Mouse (Mus musculus) liver, embryonic 14.5 days (tissue): ENCODE measurements around the gene Zc3hav1.
A peak's percentile ranks its signal among the peaks of the same experiment; 100 is the strongest.

Experiments used
- CTCF ChIP-seq: IDR thresholded peaks from 2 replicates; pipeline ENCODE4 v1.5.1; 2016; ENCODE audit warnings: antibody characterized with exemption, low read depth, control low read depth
- EP300 ChIP-seq: IDR thresholded peaks from 2 replicates; pipeline ENCODE4 v1.6.1; 2016; ENCODE audit warnings: antibody characterized with exemption, low read depth

DNA sequence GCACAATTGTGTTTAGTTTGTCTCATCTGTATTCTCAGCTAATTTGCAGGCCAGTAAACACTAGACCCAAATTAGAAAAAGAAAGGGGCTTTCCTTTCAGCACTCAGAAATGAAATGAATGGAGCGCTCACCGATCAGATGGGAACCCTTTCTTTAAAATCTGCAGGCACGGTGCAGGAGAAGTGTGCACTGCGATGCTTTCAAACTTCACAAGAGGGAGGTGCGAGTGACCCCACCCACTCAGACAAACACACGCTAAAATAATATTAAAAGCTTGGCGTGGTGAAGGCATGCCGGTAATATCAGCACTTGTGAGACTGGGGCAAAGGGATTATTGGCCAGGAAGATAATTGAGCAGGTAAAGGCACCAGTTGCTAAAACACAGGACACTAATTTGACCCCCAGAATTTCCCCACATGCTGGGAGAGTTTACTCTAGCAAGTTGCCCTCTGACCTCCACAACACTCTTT is 986 bp upstream of the Zc3hav1 start:
- TF ChIP-seq CTCF (0 out of 2 replicates have a peak, but pooled peaks have one; percentile 14), EP300 (no peak)
